Mouse (Mus musculus): Measurements from ENCODE around the gene Tns1.

GRCm38 (mm10) chr1:73907166-73907565 lies 217.1 kb downstream of the Tns1 start:
- no peak for TF ChIP-seq CTCF (conservative IDR thresholded peaks at IDR 0.05; ENCODE audit: low read length)
- no peak for TF ChIP-seq POU5F1 (IDR thresholded peaks at IDR 0.05; ENCODE audit: borderline replicate concordance, low read length)

Measured in E14TG2a.4 (cell line).